Mouse (Mus musculus): ENCODE results near the gene Srgap2.
A peak's percentile ranks its signal among the peaks of the same experiment; 100 is the strongest.
"Not testable (repeated sequence)": the region's sequence is repeated elsewhere in the genome, so short reads cannot be mapped to it uniquely, and the experiment has no call there.

The Srgap2 gene

DNA sequence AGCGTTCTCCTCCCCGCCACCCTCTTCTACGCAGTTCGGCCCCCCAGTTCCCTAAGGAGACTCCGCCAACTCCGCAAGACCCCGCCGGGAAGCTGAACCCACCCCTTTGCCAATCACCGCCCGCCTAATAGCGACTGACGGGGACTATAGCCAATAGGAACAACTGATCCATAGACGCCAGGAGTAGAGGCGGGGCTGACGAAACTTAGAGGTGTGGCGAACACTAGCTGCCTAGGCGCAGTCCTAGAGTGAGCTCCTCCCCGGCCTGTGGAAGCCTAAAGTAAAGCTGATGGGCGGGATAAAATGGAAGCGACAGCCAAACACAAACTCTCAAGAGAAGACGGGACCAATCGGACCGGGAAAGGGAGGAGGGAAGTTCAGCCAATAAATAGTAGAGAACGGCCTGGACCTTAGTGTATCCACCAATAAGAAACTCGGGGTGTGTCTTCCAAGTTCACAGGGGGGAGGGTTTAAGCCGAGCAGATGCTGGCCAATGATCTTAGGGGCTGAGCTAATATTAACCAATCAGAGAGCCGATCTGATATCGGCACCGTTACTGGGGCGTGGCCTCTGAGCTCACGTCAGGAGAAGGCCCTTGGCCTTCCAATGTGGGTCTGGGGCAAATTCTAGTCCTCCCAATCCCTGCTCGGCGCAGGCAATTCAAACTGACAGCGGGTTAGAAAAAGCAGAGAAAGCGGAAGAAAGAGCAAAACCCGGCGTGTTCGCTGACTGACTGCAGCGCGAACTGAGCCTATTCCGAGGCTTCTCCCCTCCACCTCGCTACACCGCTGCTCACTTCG is at the start of gene Srgap2, which contains the start of gene Fam72a:
Gene Srgap2, minus strand, starts transcription at position 72 of the 800 bp plus-strand sequence.
Gene Fam72a, plus strand, starts transcription at position 623 of the 800 bp plus-strand sequence.
- peak; percentile 99 for DNase-seq

DNA sequence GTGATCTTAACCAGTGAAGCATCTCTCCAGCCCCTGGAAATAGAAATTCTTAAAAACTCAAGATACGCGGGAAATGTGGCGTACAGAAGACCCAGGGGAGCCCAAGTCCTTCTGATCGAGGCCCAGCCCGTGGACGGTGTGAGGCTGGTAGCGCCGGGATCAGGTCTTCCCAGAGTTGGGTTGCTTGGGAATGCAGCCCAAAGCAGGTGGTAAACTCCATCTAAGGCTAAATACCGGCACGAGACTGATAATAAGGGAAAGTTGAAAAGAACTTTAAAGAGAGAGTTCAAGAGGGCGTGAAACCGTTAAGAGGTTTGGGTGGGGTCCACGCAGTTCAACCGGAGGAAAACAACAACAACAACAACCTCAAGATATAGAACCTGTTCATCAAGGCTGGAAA is 46.6 kb upstream of the Srgap2 start:
- no peak for DNase-seq

DNA sequence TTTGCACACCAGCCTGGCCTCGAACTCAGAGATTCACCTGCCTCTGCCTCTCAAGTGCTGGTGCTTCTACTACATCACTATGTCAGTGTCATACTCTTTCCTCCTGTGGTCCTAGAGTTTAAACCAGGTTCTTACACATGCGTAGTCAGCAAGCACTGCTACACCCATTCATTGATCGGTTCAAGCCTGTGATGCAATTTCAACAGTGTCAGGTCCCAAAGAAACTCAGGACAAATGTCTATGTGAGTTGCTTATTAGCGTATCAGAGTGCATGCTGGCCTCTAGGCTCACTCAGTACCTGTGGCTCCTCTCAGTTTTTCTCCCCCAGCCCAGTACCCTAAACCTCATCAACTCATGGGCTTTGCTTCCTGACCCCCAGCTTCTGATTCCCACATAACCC is 43.2 kb upstream of the Srgap2 start:
- no peak for DNase-seq

DNA sequence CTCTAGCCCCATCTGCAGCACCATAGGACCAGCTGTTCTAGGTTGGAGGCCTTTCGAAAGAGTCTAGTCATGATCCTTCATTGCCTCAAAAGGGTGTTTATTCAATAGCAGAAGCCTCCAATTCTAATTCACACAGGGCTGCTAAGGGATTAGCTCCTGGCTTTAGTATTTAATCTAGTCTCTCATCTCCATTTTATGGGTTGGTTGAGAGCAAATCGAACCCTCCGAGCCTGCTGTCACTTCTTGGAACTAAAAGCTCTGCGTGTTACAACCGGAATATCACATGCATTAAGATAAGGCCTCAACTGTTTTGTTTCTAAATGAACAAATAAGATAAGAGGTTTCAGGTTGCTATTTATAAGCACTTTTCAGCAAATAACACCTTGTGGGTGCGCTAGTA is 42.6 kb upstream of the Srgap2 start:
- no peak for DNase-seq

DNA sequence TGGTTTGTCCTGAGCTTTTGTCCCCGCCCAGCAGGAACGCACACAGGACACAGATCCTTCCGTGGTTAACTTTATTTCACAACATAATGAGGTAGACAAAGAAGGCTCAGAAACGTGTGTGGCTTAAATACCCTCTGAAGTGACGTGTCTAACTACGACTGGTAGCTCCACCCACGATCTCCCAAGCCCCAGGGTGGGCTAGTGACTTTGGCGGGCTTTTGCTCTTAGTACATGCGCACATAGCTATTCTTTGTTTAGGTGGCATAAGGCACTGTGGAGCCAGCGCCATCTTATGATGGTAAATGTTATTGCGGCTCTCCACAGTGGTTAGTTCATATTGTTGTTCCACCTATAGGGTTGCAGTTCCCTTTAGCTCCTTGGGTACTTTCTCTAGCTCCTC is 38.9 kb upstream of the Srgap2 start:
- DNase-seq: not testable (repeated sequence)

DNA sequence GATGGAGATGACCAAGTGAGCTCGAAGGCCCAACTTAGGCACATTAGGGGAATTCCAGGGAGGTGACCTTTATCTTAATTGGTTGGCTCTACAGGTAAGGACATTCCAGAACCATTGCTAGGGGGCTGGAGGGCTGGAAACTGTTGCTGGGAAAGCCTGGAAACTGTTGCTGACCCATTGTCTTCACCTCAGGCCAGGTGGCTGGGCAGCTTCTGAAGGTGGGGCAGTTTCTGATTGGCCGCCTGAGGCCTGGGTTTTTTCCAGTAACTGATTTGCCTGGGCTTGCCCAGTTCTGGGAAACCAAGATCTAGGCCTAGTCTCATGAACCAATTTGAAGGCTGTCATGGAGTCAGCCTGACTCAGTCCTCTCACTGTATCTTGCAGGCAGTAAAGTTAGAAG is 34.9 kb upstream of the Srgap2 start:
- no peak for DNase-seq

DNA sequence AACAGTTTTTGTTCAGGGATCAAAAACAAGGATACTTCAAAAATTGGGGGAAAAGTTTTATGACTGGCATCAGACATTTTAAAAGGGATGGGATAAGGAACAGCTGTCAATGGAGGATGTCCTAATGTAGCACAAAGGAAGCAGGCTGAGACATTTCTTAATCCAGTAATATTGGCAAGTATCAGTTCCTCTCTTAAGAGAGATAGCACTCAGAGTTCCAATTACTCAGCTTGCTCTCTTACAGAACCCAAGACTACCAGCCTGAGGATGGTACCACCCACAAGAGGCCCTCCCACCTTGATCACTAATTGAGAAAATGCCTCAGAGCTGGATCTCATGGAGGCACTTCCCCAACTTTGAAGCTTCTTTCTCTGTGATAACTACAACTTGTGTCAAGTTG is 33.3 kb upstream of the Srgap2 start:
- DNase-seq: no peak

DNA sequence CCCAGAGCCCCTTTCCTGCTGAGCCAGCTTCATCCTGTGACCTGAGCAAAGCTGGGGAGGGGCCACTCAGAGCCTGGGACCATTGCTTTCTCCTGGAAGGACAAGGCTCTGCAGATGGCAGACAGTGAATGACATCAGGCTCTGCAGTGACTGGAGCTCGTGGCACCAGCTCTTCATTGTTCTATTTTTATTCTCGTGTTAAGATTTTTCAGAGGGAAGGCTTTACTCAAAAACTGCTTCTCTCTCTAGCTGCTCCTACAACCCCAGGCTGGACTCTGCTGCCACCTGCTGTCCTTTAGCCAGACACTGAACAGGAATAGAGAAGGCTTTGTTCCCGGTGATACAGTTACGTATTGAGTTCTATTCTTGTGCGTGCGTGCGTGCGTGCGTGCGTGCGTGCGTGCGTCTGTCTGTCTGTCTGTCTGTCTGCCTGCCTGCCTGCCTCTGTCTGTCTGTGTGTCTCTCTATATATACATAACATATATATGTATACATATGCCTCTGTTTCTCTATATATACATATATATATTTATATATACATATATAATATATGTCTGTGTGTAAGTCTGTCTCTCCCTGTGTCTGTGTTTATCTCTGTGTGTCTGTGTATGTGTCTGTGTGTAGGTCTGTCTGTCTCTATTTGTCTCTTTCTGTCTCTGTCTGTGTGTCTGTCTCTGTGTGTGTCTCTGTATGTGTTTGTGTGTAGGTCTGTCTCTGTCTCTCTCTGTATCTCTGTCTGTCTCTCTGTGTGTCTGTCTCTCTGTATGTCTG is 28.1 kb upstream of the Srgap2 start:
- peak; percentile 85 for DNase-seq

DNA sequence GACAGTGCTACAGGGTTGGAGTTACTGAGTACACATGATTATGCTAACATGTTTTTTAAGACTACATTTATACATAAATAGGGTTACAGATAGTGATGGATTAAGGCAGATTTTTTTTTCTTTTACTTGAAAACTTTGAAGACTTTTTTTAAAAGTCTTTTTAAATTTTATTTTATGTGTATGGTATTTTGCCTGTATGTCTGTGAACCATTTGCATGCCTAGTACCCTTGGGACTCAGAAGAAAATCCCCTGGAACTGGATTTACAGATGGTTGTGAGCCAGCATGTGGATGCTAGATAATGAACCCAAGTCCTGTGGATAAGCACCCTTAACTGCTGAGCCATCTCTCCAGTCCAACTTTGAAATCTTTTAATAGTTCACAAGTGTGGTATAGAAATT is 26.3 kb upstream of the Srgap2 start:
- DNase-seq: no peak

DNA sequence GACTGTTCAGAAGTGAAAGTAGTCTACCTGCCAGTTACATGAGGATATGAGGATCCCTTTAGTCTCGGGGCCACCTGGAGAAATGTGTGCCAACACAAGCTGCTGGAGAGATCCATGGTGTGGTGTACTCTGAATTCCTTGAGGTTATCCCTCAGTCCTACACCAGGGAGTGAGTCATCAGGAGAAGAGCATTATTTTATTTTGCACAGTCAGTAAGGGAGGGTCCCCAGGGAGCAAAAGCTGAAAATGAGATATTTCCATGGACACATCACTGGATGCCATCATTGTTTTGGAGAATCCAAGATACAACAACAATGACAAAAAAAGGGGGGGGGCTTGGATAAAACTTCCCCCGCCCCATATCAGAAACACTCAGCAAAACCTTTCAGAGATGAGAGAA is 24.8 kb upstream of the Srgap2 start:
- DNase-seq: no peak

DNA sequence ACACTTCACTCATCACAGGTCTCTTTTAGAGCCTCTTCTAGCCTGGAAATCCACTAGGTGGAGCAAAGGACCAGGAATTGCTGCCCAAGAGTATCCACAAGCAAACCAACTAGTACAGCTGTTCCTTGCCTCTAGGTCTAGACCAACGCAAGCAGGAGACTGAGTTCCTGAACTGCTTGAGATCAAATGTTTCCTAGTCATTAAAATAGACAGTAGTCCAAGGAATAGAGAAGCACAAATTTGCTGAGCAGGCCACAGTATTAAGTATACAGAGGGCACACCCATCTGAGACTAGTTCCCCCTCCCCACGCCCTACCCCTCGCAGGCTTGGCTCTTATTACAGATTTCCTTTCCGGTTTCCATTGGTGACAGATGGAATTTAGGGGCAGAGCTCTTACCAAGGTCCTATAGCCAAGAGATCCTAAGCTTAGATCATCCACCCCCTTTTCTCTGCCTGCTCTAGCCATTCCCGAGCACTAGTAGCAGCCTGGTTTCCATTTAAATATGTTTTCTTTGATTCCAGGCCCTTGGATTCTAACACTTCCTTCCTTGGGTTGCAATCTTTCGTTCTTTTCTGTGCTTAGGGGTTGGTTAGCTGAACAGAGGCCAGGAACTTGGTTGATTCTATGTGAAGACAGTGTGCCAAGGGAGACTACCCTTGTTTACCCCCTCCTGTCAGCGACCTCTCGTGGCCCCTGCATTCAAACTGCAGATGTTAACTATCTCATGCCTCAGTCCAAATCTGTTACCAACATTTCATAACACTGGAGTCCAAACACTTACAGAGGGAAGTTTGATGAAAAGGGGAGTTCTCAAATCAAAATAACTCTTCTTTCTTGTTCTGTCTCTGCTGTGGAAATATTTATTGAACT is 21.6 kb upstream of the Srgap2 start:
- DNase-seq: no peak

DNA sequence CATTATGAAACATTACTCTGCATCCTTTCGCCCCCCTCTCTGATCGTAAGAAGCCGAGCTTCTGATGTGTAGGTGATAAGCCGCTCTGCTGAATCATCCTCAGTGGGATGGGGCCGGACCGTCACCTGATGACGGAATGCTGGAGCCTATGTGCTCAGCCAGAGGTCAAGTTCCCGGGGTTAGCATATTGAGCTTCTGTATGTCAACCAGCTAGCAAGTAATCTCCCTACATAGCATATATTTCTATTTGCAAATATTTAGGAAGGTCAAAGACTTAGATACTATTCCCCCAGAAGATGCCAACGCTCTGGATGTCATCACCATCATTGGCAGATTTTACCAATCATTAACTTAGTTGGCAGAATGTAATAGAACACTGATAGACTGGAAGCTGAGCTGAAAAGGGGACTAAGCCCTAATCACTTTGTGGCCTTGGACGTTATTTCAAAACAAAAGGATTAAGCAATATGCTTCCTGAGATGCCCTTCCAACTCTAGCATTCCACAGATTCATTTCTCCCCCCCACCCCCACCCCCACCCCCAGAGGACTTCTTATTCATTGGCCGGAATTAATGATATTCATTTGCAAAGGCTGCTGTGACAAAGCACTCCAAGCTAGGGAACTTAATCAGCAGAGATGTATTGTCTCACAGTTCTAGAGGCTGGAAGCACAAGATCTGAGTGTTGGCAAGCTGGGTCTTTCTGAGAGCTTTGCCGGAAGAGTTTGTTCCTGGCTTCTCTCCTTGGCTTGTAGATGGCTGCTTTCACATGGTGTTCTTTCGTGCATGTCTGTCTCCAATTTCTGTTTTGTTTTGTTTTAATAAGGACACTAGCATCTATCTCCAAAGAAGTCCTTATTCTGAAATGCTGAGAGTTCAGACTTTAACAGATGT is 19.9 kb upstream of the Srgap2 start:
- DNase-seq: no peak

DNA sequence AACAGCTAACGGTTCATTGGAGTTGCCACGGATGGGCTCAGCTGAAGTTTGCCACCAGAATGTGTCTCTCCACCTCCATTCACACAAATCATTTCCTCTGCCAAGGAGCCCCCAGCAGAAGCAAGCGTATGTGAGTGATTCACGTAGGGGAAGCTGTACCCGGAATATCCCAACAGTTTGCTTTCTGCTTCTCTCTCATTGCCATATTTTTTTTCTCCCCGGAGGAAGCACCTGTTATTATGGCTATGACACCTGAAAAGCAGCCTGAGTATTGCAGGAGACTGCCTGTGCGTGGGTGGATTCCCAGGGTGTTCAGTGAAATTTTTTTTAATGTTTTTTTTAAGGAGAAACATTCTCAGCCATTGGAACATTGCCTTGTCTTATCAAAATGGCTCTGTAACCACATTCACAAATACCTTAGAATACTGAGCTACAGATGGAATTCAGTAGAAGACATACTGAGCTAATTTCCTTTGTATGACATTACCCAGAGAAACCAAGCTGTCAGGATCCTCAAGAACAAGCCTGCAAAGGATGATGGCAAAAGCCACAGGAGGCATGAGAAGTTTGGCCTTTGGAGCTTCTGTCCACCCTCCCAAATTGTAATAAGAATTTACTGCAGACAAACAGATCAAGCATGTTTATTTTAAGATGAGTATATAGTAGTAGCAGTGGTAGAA is 16.9 kb upstream of the Srgap2 start:
- peak; percentile 89 for DNase-seq

DNA sequence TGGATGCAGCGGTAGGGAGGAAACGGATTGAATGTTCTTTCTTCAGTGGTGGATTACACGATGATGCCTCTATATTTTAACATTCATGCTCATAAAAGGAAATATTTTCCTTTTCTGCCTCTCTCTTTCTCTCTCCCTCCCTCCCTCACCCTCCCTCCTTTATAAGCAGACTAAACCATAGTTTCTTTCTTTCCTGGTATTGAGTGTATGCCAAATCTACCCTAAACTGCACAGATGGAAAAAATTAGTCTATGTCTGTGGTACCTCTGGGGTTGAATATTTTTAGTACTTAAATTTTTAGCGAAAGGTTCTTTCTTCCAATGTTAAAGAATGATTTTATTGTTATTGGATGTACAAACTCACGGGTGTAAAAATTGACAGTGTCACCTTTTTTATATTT is 14.8 kb upstream of the Srgap2 start:
- no peak for DNase-seq

DNA sequence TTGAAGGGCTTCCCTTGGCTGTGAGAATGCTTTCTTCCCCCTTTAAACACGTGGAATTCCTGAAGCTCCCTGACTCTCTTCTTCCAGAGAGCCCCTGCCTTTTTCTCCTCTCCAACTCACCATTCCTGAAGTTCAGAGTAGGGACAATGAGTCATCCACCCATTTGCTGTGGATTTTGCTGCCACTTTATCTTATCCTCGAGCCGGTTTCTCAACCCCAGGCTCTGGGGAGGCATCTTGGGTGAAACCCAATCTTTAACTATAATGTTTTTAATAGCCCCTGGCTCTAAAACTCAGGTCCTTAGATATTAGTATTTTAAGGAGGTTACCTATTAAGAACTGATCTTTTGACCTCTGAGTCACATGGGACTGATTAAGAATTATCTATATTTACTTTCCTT is 14.3 kb upstream of the Srgap2 start:
- DNase-seq: no peak

DNA sequence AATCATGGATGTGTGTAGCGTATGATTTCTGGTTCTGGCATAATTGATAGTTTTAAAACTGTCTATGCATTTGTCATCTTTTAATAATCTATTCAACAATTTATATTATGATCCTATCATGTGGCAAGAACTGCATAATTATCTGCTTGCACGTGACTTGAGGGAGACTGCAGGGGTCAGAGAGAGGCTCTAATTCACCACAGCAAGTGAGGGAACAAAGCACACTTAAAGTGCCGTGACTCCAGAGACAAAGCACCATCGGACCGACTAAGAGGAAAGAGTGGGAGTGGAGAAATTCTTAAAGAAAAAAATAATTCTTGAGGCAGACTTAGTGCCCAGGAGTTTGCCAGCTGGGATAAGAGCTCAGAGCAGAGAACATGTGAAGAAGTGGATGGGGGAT is 13.6 kb upstream of the Srgap2 start:
- no peak for DNase-seq

DNA sequence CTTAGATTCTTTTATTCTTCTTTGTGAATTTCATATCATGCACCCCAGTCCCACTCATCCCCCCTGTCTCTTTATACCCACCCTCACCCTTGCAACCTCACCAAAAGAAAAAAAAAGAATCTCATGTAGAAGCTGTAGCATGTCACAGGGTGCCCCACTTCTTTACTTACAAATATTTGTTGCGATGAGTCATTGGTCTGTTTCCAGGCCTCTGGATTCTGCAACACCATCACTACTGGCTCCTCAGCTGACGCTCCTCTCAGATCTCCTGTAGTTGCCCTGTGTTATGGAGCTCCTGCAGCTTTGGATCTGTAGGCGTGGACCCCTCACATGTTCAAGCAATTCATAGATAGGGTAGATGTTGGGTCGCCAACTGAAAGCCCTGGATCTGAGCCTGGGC is 12.6 kb upstream of the Srgap2 start:
- DNase-seq: no peak

DNA sequence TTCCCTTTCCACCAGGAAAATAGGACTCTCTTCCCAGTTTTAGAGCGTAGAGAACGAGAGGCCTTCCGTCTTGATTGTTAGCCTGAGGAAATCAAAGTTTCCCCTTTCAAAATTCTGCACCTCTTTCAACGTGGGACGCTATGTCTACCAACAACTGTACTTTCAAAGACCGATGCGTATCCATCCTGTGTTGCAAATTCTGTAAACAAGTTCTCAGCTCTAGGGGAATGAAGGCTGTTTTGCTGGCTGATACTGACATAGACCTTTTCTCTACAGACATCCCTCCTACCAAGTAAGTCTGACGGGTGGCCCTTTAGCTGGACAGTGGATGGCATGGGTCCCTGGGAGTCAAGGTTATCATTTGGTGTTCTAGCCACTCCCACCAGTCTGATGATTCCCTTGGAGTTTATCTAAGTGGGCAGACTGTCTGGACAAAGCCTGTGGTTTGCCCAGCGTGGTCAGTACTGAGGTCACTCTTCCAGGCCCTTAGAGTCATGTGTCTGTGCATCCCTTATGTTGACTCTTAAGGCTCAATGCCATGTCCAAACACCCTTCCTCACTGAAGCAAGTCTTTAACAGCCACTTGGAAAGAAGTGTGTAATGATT is 1.5 kb upstream of the Srgap2 start:
- peak; percentile 41 for DNase-seq

DNA sequence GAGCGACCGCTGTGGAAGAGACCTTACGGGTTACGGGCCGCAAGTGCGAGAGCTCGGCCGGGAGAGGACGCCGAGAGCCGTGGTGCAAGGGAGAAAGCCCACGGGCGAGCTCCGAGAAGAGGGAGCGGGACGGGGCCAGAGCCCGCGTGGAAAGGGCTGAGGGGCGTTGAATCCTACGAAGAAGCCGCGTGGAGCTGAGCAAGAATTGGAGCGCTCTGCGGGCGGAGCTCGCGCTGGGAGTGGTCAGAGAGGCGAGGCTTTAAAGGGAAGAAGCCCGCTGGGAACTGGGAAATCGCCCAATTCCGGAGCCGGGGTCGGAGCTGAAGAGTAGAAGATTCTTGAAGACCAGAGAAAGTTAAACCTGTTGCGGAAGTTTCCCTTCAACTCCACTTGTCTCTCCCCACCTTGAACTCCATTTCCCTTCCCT is 942 bp upstream of the Srgap2 start:
- peak; percentile 73 for DNase-seq

DNA sequence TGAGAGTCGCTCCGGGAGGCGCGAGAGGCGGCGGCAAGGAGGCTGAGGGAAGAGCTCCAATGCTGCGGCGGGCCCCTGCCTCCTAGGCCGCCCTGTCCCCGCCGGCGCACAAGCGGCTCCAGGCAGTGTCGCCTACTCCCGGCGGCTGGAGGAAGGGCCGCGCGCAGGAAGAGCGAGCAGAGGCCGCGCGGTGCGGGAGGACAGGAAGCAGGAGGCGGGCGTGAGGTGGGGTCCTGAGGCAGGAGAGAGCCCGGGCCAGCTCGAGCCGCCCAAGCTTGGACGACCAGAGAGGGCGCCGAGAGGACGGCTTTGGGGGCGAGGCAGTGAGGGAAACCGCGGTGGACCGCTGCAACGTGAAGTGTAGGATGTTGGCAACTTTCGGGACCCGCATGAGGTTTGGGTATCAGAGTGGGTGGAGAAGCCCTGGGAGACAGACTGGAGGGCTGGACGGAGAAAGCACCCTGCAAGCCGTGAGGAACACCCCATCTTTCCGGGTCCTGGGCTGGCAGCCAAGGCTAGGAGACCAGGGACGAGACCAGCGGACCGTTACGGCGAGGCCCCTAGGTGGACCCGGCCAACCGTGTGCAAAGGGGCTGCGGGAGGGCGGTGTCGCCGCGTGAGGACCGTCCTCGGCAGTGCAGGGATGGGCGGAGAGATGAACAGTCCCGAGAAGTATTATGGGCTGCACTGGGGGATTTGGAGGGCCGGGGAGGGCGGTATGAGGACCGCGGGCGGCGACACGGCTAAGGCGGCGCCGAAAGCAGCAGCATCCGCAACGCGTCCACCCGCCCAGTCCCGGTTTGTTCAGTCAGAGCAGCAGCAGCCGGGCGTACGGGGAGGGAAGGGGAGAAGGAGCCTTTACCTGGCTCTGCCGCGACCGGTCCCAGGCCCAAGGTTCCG is 531 bp downstream of the Srgap2 start:
- DNase-seq: no peak
